Mouse (Mus musculus): ENCODE results near the gene Parp4.

GRCm38 (mm10) chr14:56647206-56647605, 71.8 kb downstream of the Parp4 start:
- no peak for TF ChIP-seq CTCF (IDR thresholded peaks at IDR 0.05)
- no peak for TF ChIP-seq EP300 (IDR thresholded peaks at IDR 0.05)
